Mouse (Mus musculus): ENCODE measurements around the gene Bmp4. TPM values are rescaled to one million over a fixed set of nuclear protein-coding genes. Genes with fewer than 3 reads are reported as not detected.

Gene Bmp4
- 6.2 and 9.4 TPM in 2 replicates for total RNA-seq (2021)
- long read RNA-seq, experiment 1, partial matches to known transcripts: 3 of 3 reads
- long read RNA-seq, experiment 1, other reads (novel, unspliced or antisense): 0 of 3 reads
- long read RNA-seq, experiment 2, partial matches to known transcripts: 3 of 7 reads
- long read RNA-seq, experiment 2, other reads (novel, unspliced or antisense): 3 of 7 reads

DNA sequence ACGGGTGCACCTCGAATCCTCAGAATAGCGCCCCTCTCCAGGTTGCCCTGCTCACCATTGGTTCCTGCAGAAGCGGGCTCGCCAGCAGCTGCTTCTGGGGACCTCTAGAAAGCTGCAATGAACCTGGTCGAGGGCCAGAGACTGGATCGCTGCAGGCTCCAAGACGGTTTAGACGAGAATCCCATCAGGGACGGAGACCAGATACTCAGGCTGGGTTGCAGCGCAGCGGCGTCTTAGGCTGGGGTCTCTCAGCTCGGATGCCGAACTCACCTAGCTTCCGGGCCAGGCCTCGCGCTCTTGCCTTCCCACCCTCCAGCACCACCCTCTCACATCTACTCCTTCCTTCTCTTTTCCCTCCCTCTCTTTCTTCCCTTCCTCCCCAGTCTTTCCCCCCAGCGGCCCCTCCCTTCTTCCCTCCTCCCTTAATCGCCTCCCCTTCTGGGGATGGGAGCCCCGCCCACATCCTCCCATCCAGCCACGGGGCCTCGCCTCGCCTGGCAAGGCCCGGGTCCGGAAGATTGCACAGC is at the start of gene Bmp4:
Gene Bmp4 (minus strand): TSS at position 421 of the 527 bp plus-strand sequence.
- peak; percentile 32 for DNase-seq

DNA sequence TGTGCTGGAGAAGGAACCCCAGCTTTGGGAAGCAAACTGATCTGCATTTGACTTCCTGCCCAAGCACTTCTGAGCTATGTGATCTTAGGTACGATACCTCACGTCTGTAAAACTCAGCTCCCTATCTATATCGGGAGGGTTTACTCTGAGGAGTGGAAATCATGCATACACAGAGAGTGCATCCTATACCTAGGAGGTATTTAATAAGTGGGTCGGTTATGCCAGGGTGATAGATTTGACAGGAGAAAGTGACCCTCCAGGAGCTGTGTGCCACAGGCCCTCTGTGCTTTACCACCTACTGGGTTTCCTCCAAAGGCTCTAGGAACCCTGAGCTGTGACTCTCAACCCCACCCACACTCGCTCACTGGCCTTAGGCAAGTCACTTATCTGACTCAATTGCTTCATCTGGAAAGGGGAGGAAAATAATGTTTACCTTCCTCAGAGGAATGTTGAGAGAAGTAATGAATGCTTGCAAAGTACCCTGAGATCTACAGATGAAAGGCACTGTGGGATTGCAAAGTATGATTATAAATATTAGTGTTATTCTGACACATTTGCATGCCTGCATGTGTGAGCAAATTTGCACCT is 49.1 kb upstream of the Bmp4 start:
- DNase-seq: no peak

DNA sequence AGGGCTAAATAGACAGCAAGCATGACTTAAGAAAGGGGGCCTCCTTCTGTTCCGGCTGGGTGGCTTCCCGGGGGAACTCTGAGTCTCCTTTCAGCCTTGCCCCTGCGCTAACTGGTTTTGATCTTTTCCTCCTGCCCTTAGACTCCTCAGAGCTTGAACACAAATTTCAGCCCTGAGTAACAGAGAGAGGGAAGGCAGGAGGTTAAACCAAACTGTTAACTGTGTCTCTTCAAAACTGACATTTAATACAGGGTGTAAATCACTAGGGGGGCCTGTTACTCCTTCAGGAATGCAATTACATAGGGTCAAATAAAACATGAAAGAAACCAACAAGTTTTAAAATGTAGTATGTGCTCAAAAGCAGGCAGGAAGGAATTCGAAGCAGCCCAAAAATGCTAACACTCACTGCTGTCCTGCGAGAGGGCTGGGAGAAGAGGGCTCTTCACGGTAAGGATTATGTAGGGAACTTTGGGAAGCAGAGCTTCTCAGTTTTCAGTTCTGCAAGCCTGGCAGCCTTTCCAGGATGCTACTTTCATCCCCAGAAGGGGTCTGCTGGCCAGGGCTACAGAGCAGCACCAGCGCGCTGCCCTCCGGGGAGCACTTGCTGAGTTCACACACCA is 46.1 kb upstream of the Bmp4 start:
- DNase-seq: no peak

DNA sequence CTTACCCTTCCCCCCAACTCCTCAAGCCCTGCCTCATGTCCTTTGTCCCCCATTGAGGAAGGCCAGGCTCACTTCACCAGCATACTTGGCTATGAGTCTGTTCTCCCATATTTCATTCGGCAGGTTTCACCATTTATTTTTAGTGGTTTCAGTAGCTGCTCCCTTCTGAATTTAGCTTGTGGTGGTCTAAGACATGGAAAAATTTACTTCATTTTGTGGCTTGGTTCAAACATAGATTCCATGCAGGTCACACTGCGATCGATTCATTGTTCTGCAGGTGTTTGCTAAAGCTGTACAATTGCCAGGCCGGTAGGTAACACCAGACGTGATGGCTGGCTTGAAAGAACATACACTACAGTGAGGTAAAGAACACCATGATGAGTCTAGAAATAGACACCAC is 39.8 kb upstream of the Bmp4 start:
- no peak for DNase-seq

DNA sequence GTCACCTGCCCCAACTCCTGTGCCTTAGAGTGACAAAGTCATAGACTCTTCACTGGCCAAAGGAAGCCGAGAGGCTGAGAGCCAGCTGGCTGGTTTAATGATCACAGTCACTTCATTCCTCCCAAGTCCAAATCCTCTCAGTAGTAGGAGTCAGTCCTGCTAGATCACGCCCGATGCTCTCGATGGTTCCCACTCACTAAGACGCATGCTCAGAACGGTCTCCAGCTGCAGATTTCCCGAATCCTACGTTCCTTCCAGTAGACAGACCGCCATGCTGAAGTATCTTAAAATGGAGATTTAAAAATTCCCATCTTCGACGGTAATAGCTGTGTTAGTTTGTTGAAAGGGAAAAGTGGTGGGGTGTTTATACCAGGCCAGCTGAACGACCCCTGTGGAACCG is 36.8 kb upstream of the Bmp4 start:
- DNase-seq: no peak

DNA sequence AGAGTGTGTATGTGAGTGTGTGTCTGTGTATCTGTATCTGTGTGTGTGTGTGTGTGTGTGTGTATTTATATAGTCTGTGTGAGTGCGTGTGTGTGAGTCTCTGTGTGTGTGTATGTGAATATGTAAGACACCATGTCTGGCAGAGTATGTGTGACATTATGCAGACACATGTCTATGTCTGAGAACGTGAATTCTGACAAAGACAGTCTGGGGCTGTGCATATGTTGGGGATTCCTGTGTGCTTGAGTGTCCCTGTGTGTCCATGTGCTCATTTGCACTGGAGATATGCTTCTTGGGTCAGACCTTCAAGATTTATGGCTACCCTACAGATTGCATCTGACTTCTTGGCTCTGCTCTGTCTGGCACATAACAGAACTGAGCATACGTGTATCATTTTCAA is 31.4 kb upstream of the Bmp4 start:
- DNase-seq: no peak

DNA sequence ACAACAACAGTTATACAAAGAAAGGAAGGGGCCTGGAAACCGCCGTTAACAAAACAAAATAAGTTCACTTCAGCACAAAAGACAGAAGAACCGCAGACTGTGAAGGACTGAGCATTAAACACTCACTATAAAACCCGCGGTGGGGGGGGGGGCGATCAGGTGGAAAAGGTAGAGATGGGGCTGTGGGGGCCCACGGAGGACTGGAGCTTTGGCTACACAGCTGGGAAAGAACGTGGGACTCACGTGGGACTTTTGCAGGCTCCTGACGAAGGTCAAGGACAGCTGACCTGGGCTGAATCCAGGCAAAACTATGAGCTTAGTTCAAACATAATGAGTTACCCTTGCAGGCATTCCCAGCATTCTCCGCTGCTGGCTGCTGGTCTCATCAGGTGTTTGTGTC is 28.8 kb upstream of the Bmp4 start:
- DNase-seq: peak; percentile 10

DNA sequence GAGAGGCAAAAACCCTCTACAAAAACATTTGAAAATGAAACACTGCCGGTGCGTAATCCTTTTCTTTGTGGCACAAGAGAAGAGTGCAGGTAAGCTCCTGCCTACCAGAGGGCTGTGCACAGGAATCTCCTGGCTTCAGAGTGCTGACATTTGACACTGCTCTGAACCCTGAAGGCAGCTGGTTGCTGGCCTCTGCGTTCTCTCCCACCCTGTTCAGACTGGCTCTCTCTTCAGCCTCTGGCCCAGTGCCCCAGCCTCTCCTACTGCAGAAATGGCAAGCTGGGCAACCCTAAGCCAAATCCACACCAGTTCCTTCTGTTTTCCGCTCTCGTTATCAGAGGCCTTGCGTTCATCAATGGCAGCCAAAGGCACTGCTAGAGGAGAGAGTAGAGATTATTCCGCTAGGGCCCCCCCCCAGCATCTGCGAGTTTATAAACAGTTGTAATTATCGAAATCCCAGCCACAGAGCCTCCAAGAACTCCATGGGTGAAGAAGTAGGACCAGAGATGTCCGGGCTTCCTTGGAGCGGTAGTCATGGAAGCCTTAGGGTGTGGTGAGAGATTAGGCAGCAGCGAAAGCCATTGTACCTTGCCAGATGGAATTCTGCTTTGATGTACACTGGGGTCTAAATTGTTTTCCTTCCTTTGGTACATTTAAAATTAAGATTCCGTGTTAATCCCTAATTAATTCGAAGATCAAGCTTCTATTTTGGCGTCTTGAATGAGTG is 28.1 kb upstream of the Bmp4 start:
- DNase-seq: no peak

DNA sequence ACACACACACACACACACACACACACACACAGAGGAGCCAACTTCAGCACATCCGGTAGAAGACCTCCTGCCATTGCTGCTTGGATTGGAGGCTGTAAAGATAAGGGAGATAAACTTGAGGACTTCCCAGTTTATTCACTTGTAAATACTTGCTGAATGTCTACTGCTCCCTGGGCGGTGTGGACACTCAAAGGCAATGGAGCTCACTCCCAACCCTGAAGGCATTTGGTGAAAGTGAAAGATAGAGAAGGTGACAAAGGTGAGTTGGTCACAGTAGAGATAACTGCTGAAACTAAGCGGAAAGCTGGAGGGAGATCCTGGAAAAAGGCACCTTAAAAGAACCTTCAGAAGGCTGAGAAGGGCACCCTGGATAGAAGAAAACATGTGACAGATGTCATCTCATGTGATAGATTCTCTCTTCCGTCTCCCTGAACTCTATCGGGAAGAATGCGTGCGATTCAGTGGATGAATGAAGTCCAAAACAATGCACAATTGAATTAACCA is 22.1 kb upstream of the Bmp4 start:
- no peak for DNase-seq

DNA sequence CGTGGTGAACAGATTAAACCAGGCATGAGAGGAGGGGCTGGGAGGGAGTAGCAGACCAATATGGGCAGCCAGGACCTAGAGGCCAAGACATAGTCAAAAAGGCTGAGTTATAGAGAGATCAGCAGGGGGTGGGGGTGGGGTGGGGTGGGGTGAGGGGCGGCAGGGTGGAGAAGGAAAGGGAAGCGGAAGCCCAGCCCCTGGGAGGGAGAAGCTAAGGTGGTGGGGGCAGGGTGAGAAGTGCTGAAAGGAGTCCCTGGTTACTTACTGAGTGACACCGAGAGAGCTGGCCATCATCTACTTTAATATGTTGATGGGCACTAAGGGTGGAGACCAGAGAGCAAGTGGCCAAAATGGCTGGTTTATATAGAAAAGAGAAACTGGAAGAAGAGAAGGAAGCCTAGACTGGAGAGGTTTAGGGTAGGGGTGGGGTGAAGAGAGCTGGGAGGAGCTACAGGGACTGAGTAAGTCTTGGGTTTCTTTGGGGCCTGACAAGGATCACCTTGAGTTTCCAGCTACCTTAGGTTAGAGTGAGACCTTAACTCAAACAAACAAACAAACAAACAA is 20.2 kb upstream of the Bmp4 start:
- no peak for DNase-seq

DNA sequence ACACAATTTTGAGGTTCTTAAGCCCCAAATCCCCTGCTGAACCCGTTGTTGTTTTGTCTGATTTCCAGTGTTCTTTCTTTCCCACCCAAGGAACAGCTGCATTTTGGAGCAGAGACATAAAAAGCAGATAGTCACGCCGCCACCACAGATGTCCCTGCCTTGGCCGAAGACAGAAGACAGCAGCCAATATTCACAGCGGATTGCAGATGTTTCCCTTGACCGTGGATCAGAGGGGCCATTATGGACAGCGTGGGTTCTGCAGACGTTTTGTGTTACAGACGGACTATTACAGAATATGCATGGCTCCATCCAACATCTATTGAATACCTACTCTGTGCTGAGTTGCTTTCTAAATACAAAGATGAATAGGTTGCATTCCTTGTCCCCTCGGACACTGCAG is 18.5 kb upstream of the Bmp4 start:
- no peak for DNase-seq

DNA sequence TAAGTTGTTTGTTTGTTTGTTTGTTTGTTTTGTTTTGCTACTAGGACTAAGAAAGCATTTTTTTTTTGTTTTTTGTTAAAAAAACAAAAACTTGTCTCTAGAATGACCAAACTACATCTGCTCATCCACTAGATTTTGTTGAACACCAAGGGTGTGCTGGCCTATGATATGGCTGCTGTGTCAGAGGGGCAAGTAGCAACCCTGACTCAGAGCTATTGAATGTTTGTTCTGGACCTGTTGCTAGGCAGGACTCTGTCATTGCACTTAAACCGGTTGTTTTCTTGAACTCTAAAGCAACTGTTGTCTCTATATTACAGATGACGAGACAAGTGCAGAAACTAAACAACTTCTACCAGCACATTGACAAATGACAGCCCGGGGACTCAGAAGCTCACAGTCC is 17.9 kb upstream of the Bmp4 start:
- no peak for DNase-seq

DNA sequence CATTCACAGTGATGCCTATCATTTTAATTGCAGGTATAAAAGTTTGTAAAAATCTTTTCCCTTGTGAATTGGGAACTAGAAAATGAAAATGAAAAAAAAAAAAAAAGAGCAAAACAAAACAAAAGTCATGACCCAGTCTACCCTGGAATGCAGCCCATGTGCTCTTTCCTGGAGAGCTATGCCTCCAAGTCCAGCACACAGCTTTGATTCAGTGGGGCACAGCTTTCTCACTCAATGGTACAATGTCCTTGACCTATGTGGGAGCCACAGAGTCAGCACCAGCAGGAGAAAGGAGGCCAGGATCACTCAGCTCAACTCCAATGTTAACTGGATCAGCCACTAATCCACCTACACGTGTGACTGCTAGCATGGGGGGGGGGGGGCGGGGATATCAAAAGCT is 9.5 kb upstream of the Bmp4 start:
- DNase-seq: peak; percentile 20

DNA sequence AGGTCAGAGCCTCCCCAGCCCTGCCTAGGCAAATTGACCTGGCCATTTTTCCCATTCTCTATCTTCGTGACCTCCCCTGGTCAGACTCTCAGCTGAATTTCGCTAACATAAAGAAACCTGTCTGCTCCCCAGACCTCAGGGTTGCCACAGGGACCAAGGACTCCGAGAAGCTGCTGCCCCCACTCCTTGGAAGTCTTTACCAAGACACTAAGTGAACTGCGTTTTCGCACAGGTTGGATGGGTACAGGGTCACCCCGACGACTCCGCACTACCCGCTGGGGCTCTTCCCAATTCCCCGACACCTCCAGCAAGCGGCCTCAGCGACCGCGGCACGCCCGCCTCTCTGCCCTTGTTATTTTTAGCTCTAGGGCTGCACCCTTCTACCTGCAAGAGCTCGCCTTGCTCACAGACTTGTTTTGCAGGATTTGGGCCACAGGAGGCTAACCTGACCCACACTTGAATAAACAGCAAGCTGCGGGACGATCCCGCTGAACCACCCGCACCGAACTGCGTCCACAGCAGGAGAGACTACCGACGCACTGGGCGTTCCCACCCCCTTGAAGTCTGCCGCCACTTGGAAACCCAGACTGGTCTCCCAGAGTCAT is 7.7 kb upstream of the Bmp4 start:
- DNase-seq: no peak

DNA sequence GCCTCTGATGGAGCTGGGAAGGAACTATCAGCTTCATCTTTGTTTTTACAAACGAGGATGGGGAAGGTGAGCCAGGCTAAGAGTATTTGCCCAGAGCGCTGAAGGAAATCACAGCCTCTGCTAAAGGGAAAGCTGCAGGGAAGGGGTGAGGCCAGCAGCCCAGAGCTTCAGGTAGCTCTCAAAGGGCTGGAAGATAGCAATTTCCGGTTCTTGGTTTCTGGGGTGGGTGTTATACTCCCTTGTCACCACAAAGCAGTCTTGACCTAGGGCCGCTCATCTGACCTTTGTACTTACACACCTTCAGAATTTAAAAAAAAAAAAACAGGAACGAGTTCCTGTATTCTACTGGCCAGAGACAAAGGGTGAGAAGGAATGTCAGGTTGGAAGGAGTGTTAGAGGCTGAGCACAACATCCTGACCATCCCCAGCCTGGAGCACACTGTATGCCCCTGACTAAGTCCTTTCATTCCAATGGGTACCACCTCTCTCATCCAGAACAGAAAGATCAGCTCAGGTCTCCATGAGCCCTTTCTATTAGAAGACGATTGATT is 1.2 kb upstream of the Bmp4 start:
- no peak for DNase-seq

DNA sequence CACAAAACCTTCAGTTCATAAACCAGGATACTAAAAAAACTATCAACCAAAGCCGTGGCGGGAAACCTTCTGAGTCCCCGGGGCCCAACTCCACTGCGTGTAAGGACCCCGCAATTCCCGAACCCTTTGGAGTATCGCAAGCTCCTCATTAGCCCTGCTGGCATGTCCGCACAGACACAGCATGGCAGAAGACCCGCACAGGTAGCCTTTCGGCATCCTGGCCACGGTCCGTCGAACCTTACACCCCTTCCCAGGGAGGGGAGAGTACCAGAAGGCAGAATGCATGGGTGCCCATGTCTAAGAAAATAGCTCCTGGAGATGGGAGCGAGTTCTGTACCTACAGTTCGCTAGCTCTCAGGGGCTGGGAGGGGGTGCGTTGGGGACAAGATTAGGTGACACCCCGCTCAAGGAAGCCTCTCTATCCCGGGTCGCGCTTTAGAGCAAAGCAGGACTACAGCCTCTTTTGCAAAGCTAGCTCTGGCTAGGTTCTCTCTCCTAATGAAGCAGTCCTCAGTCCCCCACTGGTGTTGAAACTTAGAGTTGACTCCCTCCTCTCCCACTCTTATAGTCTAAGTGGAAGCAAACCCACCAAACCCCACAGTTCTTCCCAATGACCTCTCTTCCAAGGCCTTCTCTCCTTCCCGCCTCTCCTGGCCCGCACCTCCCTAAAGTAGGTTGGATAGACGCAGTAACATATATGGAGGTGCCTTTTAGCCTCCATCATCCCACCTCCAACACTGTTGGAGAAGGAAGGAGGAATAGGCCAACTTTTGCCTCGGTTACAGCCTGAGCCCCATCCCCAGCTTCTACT is 826 bp downstream of the Bmp4 start:
- DNase-seq: no peak

DNA sequence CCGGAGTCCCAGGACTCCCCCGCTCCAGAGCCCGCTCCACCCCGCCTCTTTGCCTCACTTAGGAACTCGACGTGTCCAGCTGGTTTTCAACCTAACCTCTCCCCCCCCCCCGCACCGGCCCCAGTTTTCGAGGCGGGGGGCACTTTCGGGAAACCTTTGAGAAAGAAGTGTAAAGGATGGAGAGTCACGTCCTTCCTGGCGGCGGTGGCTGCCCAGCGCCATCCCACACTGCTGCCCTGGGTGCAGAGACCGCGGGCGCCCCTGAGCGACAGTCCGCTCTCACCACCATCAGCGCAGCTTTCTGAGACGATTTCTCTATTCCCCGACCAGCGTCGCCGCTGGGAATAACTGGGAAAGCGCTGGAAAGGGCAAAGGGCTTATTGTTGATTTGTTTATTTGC is 1.8 kb downstream of the Bmp4 start:
- DNase-seq: peak; percentile 62

DNA sequence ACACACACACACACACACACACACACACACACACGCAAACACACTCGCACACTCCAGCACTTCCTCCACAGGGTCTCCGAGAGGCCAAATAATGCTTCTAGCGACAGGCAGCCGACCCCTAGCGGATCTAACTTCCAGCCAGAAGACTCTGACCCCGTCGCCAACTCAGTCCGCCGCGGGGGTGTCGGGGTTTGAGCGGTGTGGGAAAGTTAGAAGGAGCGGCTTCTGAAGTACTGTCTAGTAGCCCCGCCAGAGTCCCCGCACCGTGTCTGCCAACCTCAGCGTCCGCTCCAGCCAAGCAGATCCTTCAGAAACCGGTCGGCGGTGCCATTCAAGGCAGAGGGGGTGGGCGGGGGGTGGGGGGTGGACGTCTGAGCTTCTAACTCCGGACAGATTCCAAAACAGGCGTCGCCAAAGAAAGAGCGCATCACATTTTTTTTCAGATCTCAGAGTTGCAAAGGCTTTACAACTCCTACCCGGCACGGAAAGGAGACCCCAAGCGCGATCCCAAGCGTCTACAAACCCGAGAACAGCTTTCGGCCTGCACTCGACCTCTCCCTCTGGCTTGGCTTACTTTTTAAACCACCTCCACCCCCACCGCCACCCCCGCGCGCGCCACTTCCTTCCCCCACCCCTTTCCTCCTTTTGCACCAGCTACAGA is 2.5 kb downstream of the Bmp4 start:
- peak; percentile 52 for DNase-seq

DNA sequence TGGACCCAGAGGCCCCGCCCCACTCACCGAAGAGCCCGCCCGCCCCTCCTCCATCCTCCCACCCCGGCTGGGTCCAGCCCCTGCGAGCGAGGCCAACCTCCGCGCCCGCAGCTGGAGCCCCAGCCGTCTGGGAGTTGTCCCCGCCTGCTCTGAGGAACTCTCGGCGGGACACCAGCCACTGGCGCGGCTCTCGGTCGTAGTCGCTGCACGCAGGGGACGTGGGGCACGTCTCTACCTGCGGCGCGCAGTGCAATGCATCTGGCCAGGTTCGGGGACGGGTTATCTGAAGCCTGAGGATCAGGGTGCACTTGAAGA is 3.2 kb downstream of the Bmp4 start:
- DNase-seq: peak; percentile 88

DNA sequence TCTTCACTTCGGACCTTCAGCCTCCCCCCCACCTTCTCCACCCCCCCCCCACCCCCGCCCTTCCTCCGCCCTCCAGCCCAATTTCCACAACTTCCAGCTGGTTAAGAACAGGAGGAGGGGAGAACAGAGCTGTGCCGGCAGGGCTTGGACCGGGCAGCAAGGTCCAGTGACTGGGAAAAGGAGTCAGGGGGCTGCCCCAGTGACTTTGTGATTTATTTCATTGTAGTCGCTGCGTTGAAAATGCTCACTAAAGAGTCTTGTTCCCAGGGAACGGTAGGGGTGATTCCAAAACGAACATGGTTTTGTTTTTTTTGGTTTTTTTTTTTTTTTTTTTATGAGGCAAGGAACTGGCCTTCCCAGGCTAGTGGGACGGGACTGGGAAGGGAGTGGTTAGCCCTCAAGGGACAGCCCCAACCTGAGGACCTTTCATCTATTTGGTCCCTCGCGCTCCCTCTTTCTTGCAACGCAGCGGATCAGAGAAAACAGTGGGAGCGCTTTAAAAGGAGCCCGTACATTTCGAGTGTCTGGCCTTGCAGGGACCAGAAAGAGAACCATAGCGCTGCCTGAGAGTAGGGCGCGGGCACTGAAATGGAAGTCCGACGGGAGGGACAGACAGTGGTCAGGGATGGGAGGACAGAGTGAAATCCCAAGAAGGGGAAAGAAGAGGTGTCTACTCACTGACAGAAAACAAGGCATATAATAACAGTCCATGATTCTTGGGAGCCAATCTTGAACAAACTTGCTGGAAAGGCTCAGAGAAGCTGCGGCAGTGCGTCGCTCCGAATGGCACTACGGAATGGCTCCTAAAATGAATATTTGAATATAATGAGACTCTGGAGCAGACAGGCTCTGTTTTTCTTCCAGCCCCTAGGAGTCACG is 3.8 kb downstream of the Bmp4 start:
- peak; percentile 12 for DNase-seq

Data from adrenal gland, postnatal 14 days (tissue).